Mouse (Mus musculus): ENCODE measurements around the gene Rnf31. TPM values are rescaled to one million over a fixed set of nuclear protein-coding genes. Genes with fewer than 3 reads are reported as not detected.
A peak's percentile ranks its signal among the peaks of the same experiment; 100 is the strongest.

Rnf31 gene
- polyA plus RNA-seq, 2 experiments, result 6.5 to 7.6 TPM

DNA sequence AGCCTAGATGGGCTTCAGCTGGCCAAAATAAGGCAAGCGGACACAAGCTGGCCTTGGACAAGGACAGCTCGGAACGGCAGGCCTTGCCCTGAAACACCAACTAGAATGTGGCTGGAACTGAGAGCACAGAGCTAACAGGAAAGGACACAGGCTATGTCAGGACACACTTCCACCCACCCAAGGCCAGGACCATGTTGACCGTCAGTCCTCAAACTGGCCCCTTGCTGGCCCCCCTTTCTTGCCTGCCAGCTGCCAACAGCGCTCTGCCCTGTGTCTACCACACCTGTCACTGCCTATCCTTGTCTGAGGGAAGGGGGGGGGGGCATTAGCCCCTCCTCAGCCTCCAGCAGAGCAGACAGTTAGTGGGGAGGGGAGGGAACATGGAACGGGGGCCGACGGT is 16.2 kb upstream of the Rnf31 start, which contains the start of gene Fitm1:
Gene Fitm1, plus strand, starts transcription at position 316 of the 400 bp plus-strand sequence.
- Histone ChIP-seq H3K4me3 (ENCODE audit: insufficient read depth in 1 of 2, low read depth in 2 of 2, low read length in 2 of 2) (no peak within 1 kb of the TSS), H3K27me3 (ENCODE audit: control insufficient read depth, insufficient read depth, low read length) (no peaks in the 10 kb centered on the region), H3K9ac (replicated peaks) (no peak within 1 kb of the TSS), H3K36me3 (replicated peaks; ENCODE audit: control insufficient read depth, insufficient read depth, low read depth) (peaks cover 3% of the 10 kb centered on the region; the same call in 1 of the 2 replicates), H3K4me2 (ENCODE audit: low read depth) (no peak within 1 kb of the TSS), H3K9me3 (ENCODE audit: control insufficient read depth, low read length) (no peaks in the 10 kb centered on the region), H3K4me1 (replicated peaks; ENCODE audit: control insufficient read depth in 2 of 2, insufficient read depth in 2 of 2, low read length in 1 of 2) (peaks cover 3 to 12% of the 10 kb centered on the region in 2 experiments; a peak in 3 of 4 replicates), H3K27ac (no peak within 1 kb of the TSS)
- no peak for ATAC-seq (ENCODE audit: insufficient read depth)
- 67% methylated on average over 8 of the region's 8 CpGs for WGBS (ENCODE audit: insufficient replicate concordance)
- DNase-seq (ENCODE audit: low read depth in 3 of 3, low spot score in 3 of 3), result no peak
- TF ChIP-seq EP300 (IDR thresholded peaks at IDR 0.05; ENCODE audit: low read depth) (no peak), CTCF (IDR thresholded peaks at IDR 0.05; ENCODE audit: low read depth) (no peak)

- no peak for DNase-seq (ENCODE audit: low read depth in 3 of 3, low spot score in 3 of 3)
- peaks cover 3 to 11% of the 10 kb centered on the region in 2 experiments; a peak in 3 of 4 replicates for H3K4me1 ChIP-seq (replicated peaks; ENCODE audit: control insufficient read depth in 2 of 2, insufficient read depth in 2 of 2, low read length in 1 of 2)
- WGBS (ENCODE audit: insufficient replicate concordance), result 67% methylated on average over 13 of the region's 13 CpGs
These were observed 15.8 kb upstream of the Rnf31 start for GRCm38 (mm10) chr14:55575711-55576110.

DNA sequence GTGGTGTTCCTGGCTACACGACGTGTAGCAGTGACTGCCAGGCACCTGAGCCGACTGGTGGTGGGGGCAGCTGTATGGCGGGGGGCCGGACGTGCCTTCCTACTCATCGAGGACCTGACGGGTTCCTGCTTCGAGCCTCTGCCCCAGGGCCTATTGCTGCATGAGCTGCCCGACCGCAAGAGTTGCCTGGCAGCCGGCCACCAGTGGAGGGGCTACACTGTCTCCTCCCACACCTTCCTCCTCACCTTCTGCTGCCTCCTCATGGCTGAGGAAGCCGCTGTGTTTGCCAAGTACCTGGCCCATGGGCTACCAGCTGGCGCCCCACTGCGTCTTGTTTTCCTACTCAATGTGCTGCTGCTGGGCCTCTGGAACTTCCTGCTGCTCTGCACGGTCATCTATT is 15.1 kb upstream of the Rnf31 start:
- no peak overlapping the region for H3K9ac ChIP-seq (replicated peaks)
- H3K27me3 ChIP-seq (ENCODE audit: control insufficient read depth, insufficient read depth, low read length), result no peaks in the 10 kb centered on the region
- H3K4me3 ChIP-seq (ENCODE audit: insufficient read depth in 1 of 2, low read depth in 2 of 2, low read length in 2 of 2), result no peak overlapping the region
- TF ChIP-seq EP300 (IDR thresholded peaks at IDR 0.05; ENCODE audit: low read depth), result no peak
- TF ChIP-seq CTCF (IDR thresholded peaks at IDR 0.05; ENCODE audit: low read depth), result no peak
- peaks cover 3 to 11% of the 10 kb centered on the region in 2 experiments; a peak in 3 of 4 replicates for H3K4me1 ChIP-seq (replicated peaks; ENCODE audit: control insufficient read depth in 2 of 2, insufficient read depth in 2 of 2, low read length in 1 of 2)
- H3K27ac ChIP-seq, result no peak overlapping the region
- H3K36me3 ChIP-seq (replicated peaks; ENCODE audit: control insufficient read depth, insufficient read depth, low read depth), result no peaks in the 10 kb centered on the region; the same call in none of the 2 replicates
- WGBS (ENCODE audit: insufficient replicate concordance), result 69% methylated on average over 16 of the region's 16 CpGs
- H3K4me2 ChIP-seq (ENCODE audit: low read depth), result no peak overlapping the region
- no peaks in the 10 kb centered on the region for H3K9me3 ChIP-seq (ENCODE audit: control insufficient read depth, low read length)
- no peak for DNase-seq (ENCODE audit: low read depth in 3 of 3, low spot score in 3 of 3)
- no peak for ATAC-seq (ENCODE audit: insufficient read depth)

More at GRCm38 (mm10) chr14:55575711-55576110, 15.8 kb upstream of the Rnf31 start:
- H3K27ac ChIP-seq, result no peak overlapping the region
- H3K4me3 ChIP-seq (ENCODE audit: insufficient read depth in 1 of 2, low read depth in 2 of 2, low read length in 2 of 2), result no peak overlapping the region
- no peaks in the 10 kb centered on the region for H3K27me3 ChIP-seq (ENCODE audit: control insufficient read depth, insufficient read depth, low read length)
- H3K36me3 ChIP-seq (replicated peaks; ENCODE audit: control insufficient read depth, insufficient read depth, low read depth), result no peaks in the 10 kb centered on the region; the same call in 1 of the 2 replicates
- no peak for ATAC-seq (ENCODE audit: insufficient read depth)
- H3K4me2 ChIP-seq (ENCODE audit: low read depth), result no peak overlapping the region
- no peaks in the 10 kb centered on the region for H3K9me3 ChIP-seq (ENCODE audit: control insufficient read depth, low read length)
- no peak for TF ChIP-seq CTCF (IDR thresholded peaks at IDR 0.05; ENCODE audit: low read depth)
- no peak for TF ChIP-seq EP300 (IDR thresholded peaks at IDR 0.05; ENCODE audit: low read depth)
- H3K9ac ChIP-seq (replicated peaks), result no peak overlapping the region

DNA sequence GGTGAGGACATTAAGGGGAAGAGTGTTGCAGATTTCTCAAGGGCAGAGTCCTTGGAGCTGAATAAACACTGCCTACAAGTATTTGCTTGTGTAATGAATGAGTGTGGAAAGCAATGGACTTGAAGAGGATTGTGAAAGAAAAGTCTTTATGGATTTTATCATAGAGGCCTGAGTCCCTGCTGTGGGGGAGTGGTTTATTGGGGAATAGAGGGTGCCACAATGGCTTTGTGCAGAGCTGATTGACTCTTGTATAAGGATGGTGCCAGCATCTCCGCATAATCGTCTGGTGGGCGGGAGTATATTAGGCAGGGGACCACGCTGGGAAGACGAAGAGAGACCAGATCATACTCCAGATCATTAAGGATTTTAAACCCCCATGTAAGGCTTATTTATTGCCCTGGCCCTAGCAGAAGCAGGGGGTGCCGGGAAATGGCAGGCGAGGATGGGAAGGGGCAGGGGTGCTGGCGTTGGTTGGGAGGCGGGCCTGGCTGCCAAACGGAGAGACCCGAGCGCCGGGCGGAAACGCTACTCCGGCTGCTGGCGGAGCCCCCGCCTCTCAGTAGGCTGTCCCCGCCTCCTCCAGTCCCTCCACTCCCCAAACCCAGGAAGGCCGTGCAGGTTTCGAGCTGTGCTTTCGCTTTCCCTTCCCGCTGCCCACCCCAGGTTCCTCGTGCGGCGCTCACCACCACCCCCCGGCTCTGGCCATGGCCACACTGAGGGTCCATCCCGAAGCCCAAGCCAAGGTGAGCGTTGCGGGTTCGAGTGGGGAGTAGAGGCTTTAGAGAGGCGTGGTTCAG is 13.4 kb upstream of the Rnf31 start, which contains the start of gene Psme1:
Gene Psme1, plus strand, starts transcription at position 253 of the 797 bp plus-strand sequence.
- ATAC-seq (ENCODE audit: insufficient read depth), result peak; percentile 77

DNA sequence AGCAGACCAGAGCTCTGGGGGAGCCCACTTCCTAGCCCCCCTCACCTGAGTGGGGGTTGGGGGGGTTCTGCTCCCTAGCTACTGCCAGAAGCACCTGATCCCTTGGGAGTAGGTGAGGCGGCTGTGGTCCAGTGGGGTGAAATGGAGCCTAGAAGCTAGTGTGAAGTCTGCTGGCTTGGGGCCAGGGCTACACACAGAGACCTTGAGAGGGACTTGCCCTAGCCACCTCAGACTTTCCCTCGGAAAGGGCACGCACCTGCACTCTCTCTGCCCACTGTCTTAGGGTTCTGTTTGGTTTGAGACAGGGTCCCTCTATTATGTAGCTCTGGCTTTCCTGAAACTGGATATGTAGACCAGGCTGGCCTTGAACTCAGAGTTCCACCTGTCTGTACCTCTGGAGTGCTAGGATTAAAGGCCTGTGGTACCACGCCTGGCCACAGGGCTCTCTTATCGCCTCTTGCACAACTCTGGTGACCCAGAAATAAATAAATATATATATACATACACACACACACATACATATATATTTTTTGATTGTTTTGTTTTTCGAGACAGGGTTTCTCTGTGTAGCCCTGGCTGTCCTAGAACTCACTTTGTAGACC is 12.7 kb upstream of the Rnf31 start:
- Histone ChIP-seq H3K4me3 (ENCODE audit: insufficient read depth in 1 of 2, low read depth in 2 of 2, low read length in 2 of 2) (peak overlapping the region; percentile 78 to 80), H3K9me3 (ENCODE audit: control insufficient read depth, low read length) (no peaks in the 10 kb centered on the region), H3K27me3 (ENCODE audit: control insufficient read depth, insufficient read depth, low read length) (no peaks in the 10 kb centered on the region), H3K27ac (peak overlapping the region; percentile 1), H3K4me2 (ENCODE audit: low read depth) (peak overlapping the region; percentile 70), H3K4me1 (replicated peaks; ENCODE audit: control insufficient read depth in 2 of 2, insufficient read depth in 2 of 2, low read length in 1 of 2) (peaks cover 8 to 17% of the 10 kb centered on the region in 2 experiments), H3K9ac (replicated peaks) (peak overlapping the region; percentile 92), H3K36me3 (replicated peaks; ENCODE audit: control insufficient read depth, insufficient read depth, low read depth) (peaks cover 3% of the 10 kb centered on the region)
- TF ChIP-seq CTCF (IDR thresholded peaks at IDR 0.05; ENCODE audit: low read depth) (no peak; the same call in 1 of the 2 replicates), EP300 (IDR thresholded peaks at IDR 0.05; ENCODE audit: low read depth) (no peak)
- WGBS (ENCODE audit: insufficient replicate concordance), result 12% methylated on average over 6 of the region's 6 CpGs
- ATAC-seq (ENCODE audit: insufficient read depth) (peak; percentile 47), DNase-seq (ENCODE audit: low read depth in 3 of 3, low spot score in 3 of 3) (no peak)

More for the DNA sequence above, 13.4 kb upstream of the Rnf31 start, which contains the start of gene Psme1:
- no peak for TF ChIP-seq CTCF (IDR thresholded peaks at IDR 0.05; ENCODE audit: low read depth)
- no peak for TF ChIP-seq EP300 (IDR thresholded peaks at IDR 0.05; ENCODE audit: low read depth)
- Histone ChIP-seq H3K4me1 (replicated peaks; ENCODE audit: control insufficient read depth in 2 of 2, insufficient read depth in 2 of 2, low read length in 1 of 2) (peaks cover 3 to 13% of the 10 kb centered on the region in 2 experiments; a peak in 3 of 4 replicates), H3K4me3 (ENCODE audit: insufficient read depth in 1 of 2, low read depth in 2 of 2, low read length in 2 of 2) (peak within 1 kb of the TSS; percentile 78 to 80), H3K9ac (replicated peaks) (peak within 1 kb of the TSS; percentile 92), H3K27me3 (ENCODE audit: control insufficient read depth, insufficient read depth, low read length) (no peaks in the 10 kb centered on the region), H3K4me2 (ENCODE audit: low read depth) (peak within 1 kb of the TSS; percentile 70), H3K9me3 (ENCODE audit: control insufficient read depth, low read length) (no peaks in the 10 kb centered on the region), H3K27ac (peak within 1 kb of the TSS; percentile 1), H3K36me3 (replicated peaks; ENCODE audit: control insufficient read depth, insufficient read depth, low read depth) (peaks cover 3% of the 10 kb centered on the region)
- 2% methylated on average over 31 of the region's 32 CpGs for WGBS (ENCODE audit: insufficient replicate concordance)
- DNase-seq (ENCODE audit: low read depth in 3 of 3, low spot score in 3 of 3), result no peak

All from liver, embryonic 14.5 days (tissue).